Mouse (Mus musculus) ES-E14 (cell line): ENCODE measurements around the gene Ufd1.

Experiments used
- CHD2 ChIP-seq: IDR thresholded peaks from 2 replicates; pipeline ENCODE4 v1.6.1; 2014; ENCODE audit warnings: mild to moderate bottlenecking, low read depth, low read length, inconsistent platforms
- MAFK ChIP-seq: IDR thresholded peaks from 2 replicates; pipeline ENCODE4 v1.6.1; 2014; ENCODE audit warnings: mild to moderate bottlenecking, low read depth, low read length, inconsistent platforms; ENCODE audit not compliant: insufficient read depth

- TF ChIP-seq CHD2 = no peak
- TF ChIP-seq MAFK = no peak
Measured at GRCm38 (mm10) chr16:18778461-18778860, 33.1 kb upstream of the Ufd1 start.
